Mouse (Mus musculus): ENCODE measurements around the gene Xirp1. TPM values are rescaled to one million over a fixed set of nuclear protein-coding genes. Genes with fewer than 3 reads are reported as not detected.
A peak's percentile ranks its signal among the peaks of the same experiment; 100 is the strongest.
"Not testable (repeated sequence)": the region's sequence is repeated elsewhere in the genome, so short reads cannot be mapped to it uniquely, and the experiment has no call there.

Xirp1 gene
- total RNA-seq, 1 experiment from 2014 or later: not detected

GRCm38 (mm10) chr9:120021164-120021563 is 2.2 kb downstream of the Xirp1 start:
- no peak for ATAC-seq (replicated peaks; ENCODE audit: low read depth, poor library complexity, severe bottlenecking)

- peak; percentile 80 for ATAC-seq (replicated peaks; ENCODE audit: low read depth, poor library complexity, severe bottlenecking)
These were observed 3.0 kb downstream of the Xirp1 start for GRCm38 (mm10) chr9:120020285-120020890.

GRCm38 (mm10) chr9:120016956-120017355 is 6.4 kb downstream of the Xirp1 start:
- ATAC-seq (replicated peaks; ENCODE audit: low read depth, poor library complexity, severe bottlenecking): no peak

GRCm38 (mm10) chr9:120014828-120015227 is 8.6 kb downstream of the Xirp1 start:
- ATAC-seq (replicated peaks; ENCODE audit: low read depth, poor library complexity, severe bottlenecking): no peak

- no peak for ATAC-seq (replicated peaks; ENCODE audit: low read depth, poor library complexity, severe bottlenecking)
These were observed 10.1 kb downstream of the Xirp1 start for GRCm38 (mm10) chr9:120013251-120013820.

- ATAC-seq (replicated peaks; ENCODE audit: low read depth, poor library complexity, severe bottlenecking): no peak
These were observed 10.6 kb downstream of the Xirp1 start for GRCm38 (mm10) chr9:120012781-120013180.

GRCm38 (mm10) chr9:120012161-120012560 is 11.2 kb downstream of the Xirp1 start:
- not testable (repeated sequence) for ATAC-seq (replicated peaks; ENCODE audit: low read depth, poor library complexity, severe bottlenecking)

GRCm38 (mm10) chr9:120011533-120011932 is 11.9 kb downstream of the Xirp1 start:
- peak; percentile 40 for ATAC-seq (replicated peaks; ENCODE audit: low read depth, poor library complexity, severe bottlenecking)

- peak; percentile 88 for ATAC-seq (replicated peaks; ENCODE audit: low read depth, poor library complexity, severe bottlenecking)
These were observed 12.5 kb downstream of the Xirp1 start for GRCm38 (mm10) chr9:120010781-120011511.

- ATAC-seq (replicated peaks; ENCODE audit: low read depth, poor library complexity, severe bottlenecking): no peak
These were observed 13.5 kb downstream of the Xirp1 start for GRCm38 (mm10) chr9:120009871-120010270.

GRCm38 (mm10) chr9:120009226-120009841 is 14.1 kb downstream of the Xirp1 start:
- no peak for ATAC-seq (replicated peaks; ENCODE audit: low read depth, poor library complexity, severe bottlenecking)

GRCm38 (mm10) chr9:120007833-120008232 is 15.6 kb downstream of the Xirp1 start:
- no peak for ATAC-seq (replicated peaks; ENCODE audit: low read depth, poor library complexity, severe bottlenecking)

GRCm38 (mm10) chr9:120005936-120006335 is 17.5 kb downstream of the Xirp1 start:
- ATAC-seq (replicated peaks; ENCODE audit: low read depth, poor library complexity, severe bottlenecking): no peak

GRCm38 (mm10) chr9:120002893-120003292 is 20.5 kb downstream of the Xirp1 start:
- ATAC-seq (replicated peaks; ENCODE audit: low read depth, poor library complexity, severe bottlenecking): no peak

GRCm38 (mm10) chr9:120001945-120002725 is 21.3 kb downstream of the Xirp1 start:
- ATAC-seq (replicated peaks; ENCODE audit: low read depth, poor library complexity, severe bottlenecking): peak; percentile 90

- no peak for ATAC-seq (replicated peaks; ENCODE audit: low read depth, poor library complexity, severe bottlenecking)
These were observed 22.6 kb downstream of the Xirp1 start for GRCm38 (mm10) chr9:120000761-120001160.

- no peak for ATAC-seq (replicated peaks; ENCODE audit: low read depth, poor library complexity, severe bottlenecking)
These were observed 23.8 kb downstream of the Xirp1 start for GRCm38 (mm10) chr9:119999636-120000035.

GRCm38 (mm10) chr9:119998776-119999175 is 24.6 kb downstream of the Xirp1 start:
- no peak for ATAC-seq (replicated peaks; ENCODE audit: low read depth, poor library complexity, severe bottlenecking)

GRCm38 (mm10) chr9:119996080-119996479 is 27.3 kb downstream of the Xirp1 start:
- ATAC-seq (replicated peaks; ENCODE audit: low read depth, poor library complexity, severe bottlenecking): 0 out of 2 replicates have a peak, but pooled peaks have one; percentile 36

- 0 out of 2 replicates have a peak, but pooled peaks have one; percentile 18 for ATAC-seq (replicated peaks; ENCODE audit: low read depth, poor library complexity, severe bottlenecking)
These were observed 29.2 kb downstream of the Xirp1 start for GRCm38 (mm10) chr9:119994207-119994606.

All from common myeloid progenitor, adult 5-6 weeks (primary cell).